Mouse (Mus musculus): ENCODE results near the gene Gm21028.
"Not testable (repeated sequence)": the region's sequence is repeated elsewhere in the genome, so short reads cannot be mapped to it uniquely, and the experiment has no call there.

Gene Gm21028

GRCm38 (mm10) chr7:42578488-42578887 is at the start of gene Gm21028:
TSS of gene Gm21028 (minus strand) at chr7:42578588.
- in situ Hi-C loops (cut with MboI, MseI): no loop called here

DNA sequence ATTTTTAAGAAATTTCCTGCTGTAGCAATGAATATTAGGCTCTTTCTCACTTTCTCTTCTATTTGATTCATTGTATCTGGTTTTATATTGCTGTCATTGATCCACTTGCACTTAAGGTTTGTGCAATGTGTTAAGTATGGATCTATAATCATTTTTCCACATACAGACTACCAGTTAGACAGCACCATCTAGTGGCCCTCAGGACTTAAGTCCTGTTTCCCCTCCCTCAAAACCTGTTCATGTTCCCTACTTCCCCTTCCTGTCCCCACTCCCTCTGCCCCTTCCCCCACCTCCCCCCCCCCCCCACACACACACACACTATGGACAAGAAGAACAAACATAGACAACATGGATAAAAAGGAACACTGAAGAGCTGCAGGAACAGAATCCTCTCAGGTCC is 17.3 kb upstream of the Gm21028 start:
- in situ Hi-C loops (cut with MboI, MseI): not testable (repeated sequence)

- in situ Hi-C loops (cut with MboI, MseI): not testable (repeated sequence)
Observed at GRCm38 (mm10) chr7:42592413-42592812, 14.0 kb upstream of the Gm21028 start, which contains the start of gene Zfp977. TSS of gene Zfp977 (minus strand) at chr7:42592547.

DNA sequence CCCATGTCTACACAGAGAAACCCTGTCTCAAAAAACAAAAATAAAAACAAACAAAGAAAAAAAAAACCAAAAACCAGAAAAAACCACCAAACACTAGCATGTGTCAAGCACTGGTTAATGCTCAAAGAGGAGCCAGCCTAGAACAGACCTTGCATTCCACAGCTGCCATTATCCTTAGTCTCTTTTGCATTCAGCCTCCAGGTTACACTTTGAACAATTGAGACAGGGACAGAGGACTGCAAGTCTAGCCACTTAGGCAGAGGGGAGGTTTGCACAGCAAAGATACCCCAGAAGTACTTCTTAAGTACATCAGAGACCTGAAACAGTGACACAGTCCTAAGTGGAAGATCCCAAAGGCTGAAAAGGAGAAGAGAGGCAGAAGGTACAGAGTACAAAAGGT is 12.9 kb upstream of the Gm21028 start:
- in situ Hi-C loops (cut with MboI, MseI): not testable (repeated sequence)

DNA sequence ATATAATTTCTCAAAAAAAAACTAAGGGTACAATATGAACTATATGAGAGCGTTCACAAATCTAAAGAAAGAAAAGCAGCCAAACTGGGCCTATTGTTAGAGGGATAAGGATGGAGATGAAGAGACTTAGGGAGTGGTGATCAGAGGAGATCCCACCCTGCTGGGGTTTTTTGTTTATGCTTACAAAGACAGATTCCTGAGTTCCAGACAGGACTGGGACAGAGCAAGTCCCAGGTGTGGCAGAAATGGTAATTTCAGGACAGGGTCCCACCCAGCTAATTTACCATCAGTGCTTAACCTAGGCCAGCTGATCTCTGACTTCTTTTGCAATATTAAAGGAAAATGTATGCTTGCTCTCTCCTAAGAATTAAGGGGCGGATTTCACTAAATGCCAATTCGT is 26.6 kb downstream of the Gm21028 start:
- in situ Hi-C loops (cut with MboI, MseI): no loop called here

All from regulatory T cell (primary cell).